Mouse (Mus musculus): ENCODE measurements around the gene Sag. TPM values are rescaled to one million over a fixed set of nuclear protein-coding genes. Genes with fewer than 3 reads are reported as not detected.

The Sag gene
- total and polyA plus RNA-seq, 3 experiments = 0.19 to 2.0 (median 1.0) TPM

- Histone ChIP-seq H3K79me2 (replicated peaks; ENCODE audit: control insufficient read depth, extremely low read depth, insufficient read depth, poor library complexity, severe bottlenecking) (no peaks in the 10 kb centered on the region), H3K4me3 (replicated peaks in 1 of 3; ENCODE audit: low read depth in 2 of 3, low read length in 2 of 3, poor library complexity in 1 of 3) (no peak overlapping the region), H3K4me1 (ENCODE audit: control insufficient read depth in 1 of 2, insufficient read depth in 2 of 2) (peaks cover 11 to 45% of the 10 kb centered on the region in 2 experiments), H3K36me3 (replicated peaks in 1 of 2; ENCODE audit: control insufficient read depth in 1 of 2, insufficient read depth in 1 of 2, low read length in 1 of 2) (no peaks in the 10 kb centered on the region), H3K9ac (ENCODE audit: insufficient read depth, low read depth) (no peak overlapping the region), H3K27ac (ENCODE audit: insufficient read depth, low read depth) (no peak overlapping the region), H3K9me3 (replicated peaks; ENCODE audit: low read length) (no peaks in the 10 kb centered on the region), H3K27me3 (replicated peaks) (no peaks in the 10 kb centered on the region), H3K4me2 (ENCODE audit: insufficient read depth, low read depth, poor library complexity, severe bottlenecking) (no peak overlapping the region)
- no peak for DNase-seq (ENCODE audit: extremely low read depth)
- dilution Hi-C loops (cut with MboI; ENCODE audit: extremely low pct_ligation_motif_present, extremely low pct_unique_long_range_greater_than_20kb, low sequenced_read_pairs) (no loop called here), in situ Hi-C loops (cut with MboI; ENCODE audit: low pct_ligation_motif_present, low pct_unique_long_range_greater_than_20kb, low sequenced_read_pairs) (no loop called here)
- TF ChIP-seq USF2 (conservative IDR thresholded peaks at IDR 0.05; ENCODE audit: low read depth, low read length) (no peak), EP300 (IDR thresholded peaks at IDR 0.05; ENCODE audit: low read length) (no peak), NRF1 (IDR thresholded peaks at IDR 0.05; ENCODE audit: low read depth, low read length) (no peak), POLR2A (IDR thresholded peaks at IDR 0.05; ENCODE audit: low read depth, low read length) (no peak), NELFE (IDR thresholded peaks at IDR 0.05; ENCODE audit: low read depth, low read length) (no peak), RAD21 (IDR thresholded peaks at IDR 0.05; ENCODE audit: low read depth, low read length) (no peak), MXI1 (IDR thresholded peaks at IDR 0.05; ENCODE audit: low read depth, low read length) (no peak), PAX5 (IDR thresholded peaks at IDR 0.05; ENCODE audit: low read length) (no peak), CTCF (conservative IDR thresholded peaks at IDR 0.05 in 1 of 2, IDR thresholded peaks at IDR 0.05 in 1 of 2; ENCODE audit: low read depth in 2 of 2, low read length in 2 of 2) (no peak), ZMIZ1 (IDR thresholded peaks at IDR 0.05; ENCODE audit: low read depth, low read length) (no peak), MYC (IDR thresholded peaks at IDR 0.05; ENCODE audit: low read depth, low read length) (no peak), MAZ (IDR thresholded peaks at IDR 0.05; ENCODE audit: low read depth, low read length) (no peak), ZC3H11A (IDR thresholded peaks at IDR 0.05; ENCODE audit: low read depth, low read length) (no peak), IRF4 (IDR thresholded peaks at IDR 0.05; ENCODE audit: low read depth, low read length) (no peak), USF1 (IDR thresholded peaks at IDR 0.05; ENCODE audit: low read depth, low read length) (no peak), RCOR1 (conservative IDR thresholded peaks at IDR 0.05; ENCODE audit: low read depth, low read length) (no peak), JUND (conservative IDR thresholded peaks at IDR 0.05; ENCODE audit: low read depth, low read length) (no peak), MAFK (IDR thresholded peaks at IDR 0.05; ENCODE audit: insufficient replicate concordance, low read length) (no peak), MAX (IDR thresholded peaks at IDR 0.05; ENCODE audit: low read length) (no peak), JUN (IDR thresholded peaks at IDR 0.05; ENCODE audit: insufficient read depth, low read depth, low read length) (no peak)
Observed at GRCm38 (mm10) chr1:87825991-87826390, 22.5 kb downstream of the Sag start.

GRCm38 (mm10) chr1:87826474-87826873 is 23.0 kb downstream of the Sag start:
- H3K4me3 ChIP-seq (replicated peaks in 1 of 3; ENCODE audit: low read depth in 2 of 3, low read length in 2 of 3, poor library complexity in 1 of 3) = no peak overlapping the region
- DNase-seq (ENCODE audit: extremely low read depth) = no peak
- no peaks in the 10 kb centered on the region for H3K36me3 ChIP-seq (replicated peaks in 1 of 2; ENCODE audit: control insufficient read depth in 1 of 2, insufficient read depth in 1 of 2, low read length in 1 of 2)
- no peak for TF ChIP-seq CHD1 (IDR thresholded peaks at IDR 0.05; ENCODE audit: low read depth, low read length)
- no peak for TF ChIP-seq MAZ (IDR thresholded peaks at IDR 0.05; ENCODE audit: low read depth, low read length)
- no peak for TF ChIP-seq JUN (IDR thresholded peaks at IDR 0.05; ENCODE audit: insufficient read depth, low read depth, low read length)
- no peak for TF ChIP-seq UBTF (IDR thresholded peaks at IDR 0.05; ENCODE audit: low read depth, low read length)
- TF ChIP-seq MEF2A (IDR thresholded peaks at IDR 0.05; ENCODE audit: borderline replicate concordance, low read depth, low read length) = no peak
- no peak for TF ChIP-seq SIN3A (IDR thresholded peaks at IDR 0.05; ENCODE audit: low read length)
- TF ChIP-seq IRF4 (IDR thresholded peaks at IDR 0.05; ENCODE audit: low read depth, low read length) = no peak
- TF ChIP-seq BHLHE40 (IDR thresholded peaks at IDR 0.05; ENCODE audit: low read depth, low read length) = no peak
- no peak for TF ChIP-seq USF2 (conservative IDR thresholded peaks at IDR 0.05; ENCODE audit: low read depth, low read length)
- no peak for TF ChIP-seq ETS1 (conservative IDR thresholded peaks at IDR 0.05; ENCODE audit: low read depth, low read length)
- TF ChIP-seq TBP (conservative IDR thresholded peaks at IDR 0.05; ENCODE audit: low read depth, low read length) = no peak
- TF ChIP-seq USF1 (IDR thresholded peaks at IDR 0.05; ENCODE audit: low read depth, low read length) = no peak
- no peak for TF ChIP-seq MYC (IDR thresholded peaks at IDR 0.05; ENCODE audit: low read depth, low read length)
- TF ChIP-seq KAT2A (IDR thresholded peaks at IDR 0.05; ENCODE audit: insufficient replicate concordance, low read length) = no peak
- TF ChIP-seq NELFE (IDR thresholded peaks at IDR 0.05; ENCODE audit: low read depth, low read length) = no peak
- TF ChIP-seq ZKSCAN1 (IDR thresholded peaks at IDR 0.05; ENCODE audit: borderline replicate concordance, low read depth, low read length) = no peak
- no peak for TF ChIP-seq E2F4 (IDR thresholded peaks at IDR 0.05; ENCODE audit: insufficient replicate concordance, low read depth, low read length)
- no peak for TF ChIP-seq TCF12 (IDR thresholded peaks at IDR 0.05; ENCODE audit: low read depth, low read length)
- TF ChIP-seq ZMIZ1 (IDR thresholded peaks at IDR 0.05; ENCODE audit: low read depth, low read length) = no peak
- H3K4me1 ChIP-seq (ENCODE audit: control insufficient read depth in 1 of 2, insufficient read depth in 2 of 2) = peaks cover 11 to 45% of the 10 kb centered on the region in 2 experiments
- no peak overlapping the region for H3K4me2 ChIP-seq (ENCODE audit: insufficient read depth, low read depth, poor library complexity, severe bottlenecking)
- dilution Hi-C loops (cut with MboI; ENCODE audit: extremely low pct_ligation_motif_present, extremely low pct_unique_long_range_greater_than_20kb, low sequenced_read_pairs) (no loop called here), in situ Hi-C loops (cut with MboI; ENCODE audit: low pct_ligation_motif_present, low pct_unique_long_range_greater_than_20kb, low sequenced_read_pairs) (no loop called here)
- H3K79me2 ChIP-seq (replicated peaks; ENCODE audit: control insufficient read depth, extremely low read depth, insufficient read depth, poor library complexity, severe bottlenecking) = no peaks in the 10 kb centered on the region
- H3K27ac ChIP-seq (ENCODE audit: insufficient read depth, low read depth) = no peak overlapping the region
- H3K27me3 ChIP-seq (replicated peaks) = no peaks in the 10 kb centered on the region
- H3K9me3 ChIP-seq (replicated peaks; ENCODE audit: low read length) = no peaks in the 10 kb centered on the region
- no peak overlapping the region for H3K9ac ChIP-seq (ENCODE audit: insufficient read depth, low read depth)
